Mouse (Mus musculus) hindbrain, postnatal 0 days (tissue): ENCODE results near the gene Ocel1. TPM values are rescaled to one million over a fixed set of nuclear protein-coding genes. Genes with fewer than 3 reads are reported as not detected.

Source experiments
- ATAC-seq: fragments of 200-750 bp; cut with Nextera tagmentation; 2 replicates; pipeline ENCODE4 v1.8.0; 2017; ENCODE audit warnings: mild to moderate bottlenecking, moderate TSS enrichment, moderate library complexity
- DNase-seq: peaks from one replicate; pipeline ENCODE4 v3.0.0-alpha.2; 2015; ENCODE audit warnings: low spot score
- H3K27ac ChIP-seq: fragments of 300-500 bp; sonication (generic); 2 replicates; pipeline ENCODE4 v1.5.1; 2014; ENCODE audit warnings: mild to moderate bottlenecking
- H3K27me3 ChIP-seq: fragments of 300-500 bp; sonication (generic); 2 replicates; pipeline ENCODE4 v1.6.1; 2014; ENCODE audit warnings: low read length, mixed read lengths; ENCODE audit not compliant: insufficient read depth
- H3K36me3 ChIP-seq: fragments of 300-500 bp; sonication (generic); 2 replicates; pipeline ENCODE4 v1.6.1; 2014; ENCODE audit warnings: low read length, mixed read lengths; ENCODE audit not compliant: insufficient read depth
- H3K4me1 ChIP-seq: fragments of 300-500 bp; sonication (generic); 2 replicates; pipeline ENCODE4 v1.6.1; 2014; ENCODE audit warnings: antibody characterized with exemption, low read length, mixed read lengths; ENCODE audit not compliant: insufficient read depth
- H3K4me2 ChIP-seq: fragments of 300-500 bp; sonication (generic); 2 replicates; pipeline ENCODE4 v1.6.1; 2014; ENCODE audit warnings: low read depth, mild to moderate bottlenecking, low read length, moderate library complexity, mixed read lengths
- H3K4me3 ChIP-seq: fragments of 300-500 bp; sonication (generic); 2 replicates; pipeline ENCODE4 v1.5.1; 2014; ENCODE audit warnings: low read length
- H3K9ac ChIP-seq: fragments of 300-500 bp; sonication (generic); replicated peaks from 2 replicates; pipeline ENCODE4 v1.6.1; 2014; ENCODE audit warnings: mild to moderate bottlenecking, low read length, moderate library complexity, mixed read lengths
- H3K9me3 ChIP-seq: fragments of 300-500 bp; sonication (generic); 2 replicates; pipeline ENCODE4 v1.6.1; 2016; ENCODE audit warnings: low read length, mixed read lengths
- CTCF ChIP-seq: IDR thresholded peaks from 2 replicates; pipeline ENCODE4 v1.5.1; 2016; ENCODE audit warnings: antibody characterized with exemption, control low read depth, low read depth
- WGBS: fragments of 180-500 bp; shearing (Covaris S2); extraction: QIAGEN DNeasy Blood & Tissue Kit; methylation state at CpG from one replicate; pipeline ENCODE4 v1.1.7; 2014; 5-methylcytosine and 5-hydroxymethylcytosine counted together
- polyA plus RNA-seq: library from polyadenylated mRNA; unstranded; fragments of >200 nt; fragmentation: Nextera tagmentation; extraction: Ambion mirVana; gene quantifications from 2 replicates; pipeline ENCODE4 v1.2.1, GENCODE M21; 2015
- total RNA-seq: library from RNA; depleted of rRNA; stranded (reverse); fragments of >200 nt; gene quantifications from 2 replicates; pipeline ENCODE4 v1.2.3, GENCODE M21; 2014

Ocel1 gene
- total and polyA plus RNA-seq, 2 experiments from 2014 or later: 5.0 to 12.3 TPM

GRCm38 (mm10) chr8:71395071-71395470, 24.0 kb downstream of the Ocel1 start:
- no peak for DNase-seq
- WGBS: 83% methylated on average over 10 of the region's 10 CpGs
- no peaks in the 10 kb centered on the region for H3K9me3 ChIP-seq
- H3K4me2 ChIP-seq: peak overlapping the region; percentile 29
- peaks cover 10% of the 10 kb centered on the region for H3K4me1 ChIP-seq
- H3K27ac ChIP-seq: no peak overlapping the region
- no peak overlapping the region for H3K4me3 ChIP-seq
- H3K27me3 ChIP-seq: no peaks in the 10 kb centered on the region
- no peak for ATAC-seq
- 0 out of 2 replicates have a peak, but pooled peaks cover 4% of the 10 kb centered on the region for H3K36me3 ChIP-seq
- no peak for TF ChIP-seq CTCF
- H3K9ac ChIP-seq: no peak overlapping the region

GRCm38 (mm10) chr8:71395629-71396028, 24.5 kb downstream of the Ocel1 start, which contains the start of gene Ushbp1:
Gene Ushbp1 (minus strand): TSS chr8:71395802.
- 87% methylated on average over 9 of the region's 9 CpGs for WGBS

GRCm38 (mm10) chr8:71396639-71397305, 25.7 kb downstream of the Ocel1 start, which contains the start of gene Babam1:
Gene Babam1 (plus strand): TSS chr8:71396861.
- under 1% methylated on average over 34 of the region's 34 CpGs for WGBS
- H3K27me3 ChIP-seq: no peaks in the 10 kb centered on the region
- peak within 1 kb of the TSS; percentile 67 for H3K4me3 ChIP-seq
- DNase-seq (peak; percentile 98), ATAC-seq (peak; percentile 98)
- peak within 1 kb of the TSS; percentile 48 for H3K27ac ChIP-seq
- peak; percentile 13; the same call in 1 of the 2 replicates for TF ChIP-seq CTCF
- peak within 1 kb of the TSS; percentile 92 for H3K4me2 ChIP-seq
- H3K9me3 ChIP-seq: no peaks in the 10 kb centered on the region
- peaks cover 10% of the 10 kb centered on the region for H3K4me1 ChIP-seq
- H3K9ac ChIP-seq: peak within 1 kb of the TSS; percentile 67
- H3K36me3 ChIP-seq: 0 out of 2 replicates have a peak, but pooled peaks cover 4% of the 10 kb centered on the region

More at GRCm38 (mm10) chr8:71395629-71396028, 24.5 kb downstream of the Ocel1 start, which contains the start of gene Ushbp1:
- Histone ChIP-seq H3K4me3 (peak within 1 kb of the TSS; percentile 67), H3K9me3 (no peaks in the 10 kb centered on the region), H3K36me3 (0 out of 2 replicates have a peak, but pooled peaks cover 4% of the 10 kb centered on the region), H3K4me2 (peak within 1 kb of the TSS; percentile 92), H3K9ac (peak within 1 kb of the TSS; percentile 67; the same call in 1 of the 2 replicates), H3K27ac (peak within 1 kb of the TSS; percentile 42), H3K27me3 (no peaks in the 10 kb centered on the region), H3K4me1 (peaks cover 10% of the 10 kb centered on the region)
- ATAC-seq: no peak
- TF ChIP-seq CTCF: no peak
- no peak for DNase-seq

- peak overlapping the region; percentile 67; the same call in 1 of the 2 replicates for H3K9ac ChIP-seq
- H3K36me3 ChIP-seq: 0 out of 2 replicates have a peak, but pooled peaks cover 4% of the 10 kb centered on the region
- no peak overlapping the region for H3K27ac ChIP-seq
- ATAC-seq: no peak
- H3K27me3 ChIP-seq: no peaks in the 10 kb centered on the region
- H3K4me3 ChIP-seq: peak overlapping the region; percentile 67
- 87% methylated on average over 12 of the region's 12 CpGs for WGBS
- H3K4me1 ChIP-seq: peaks cover 10% of the 10 kb centered on the region
- no peaks in the 10 kb centered on the region for H3K9me3 ChIP-seq
- peak overlapping the region; percentile 92 for H3K4me2 ChIP-seq
- no peak for DNase-seq
- no peak for TF ChIP-seq CTCF
Measured at GRCm38 (mm10) chr8:71397701-71398100, 26.6 kb downstream of the Ocel1 start.

GRCm38 (mm10) chr8:71400826-71401225, 29.7 kb downstream of the Ocel1 start:
- H3K27ac ChIP-seq: no peak overlapping the region
- H3K4me3 ChIP-seq: no peak overlapping the region
- no peaks in the 10 kb centered on the region for H3K9me3 ChIP-seq
- H3K27me3 ChIP-seq: no peaks in the 10 kb centered on the region
- H3K4me1 ChIP-seq: peaks cover 10% of the 10 kb centered on the region
- WGBS: 90% methylated on average over 2 of the region's 2 CpGs
- no peak overlapping the region for H3K9ac ChIP-seq
- no peak for DNase-seq
- H3K36me3 ChIP-seq: 0 out of 2 replicates have a peak, but pooled peaks cover 4% of the 10 kb centered on the region
- no peak overlapping the region for H3K4me2 ChIP-seq
- TF ChIP-seq CTCF: no peak
- no peak for ATAC-seq

- no peak overlapping the region for H3K4me2 ChIP-seq
- H3K4me3 ChIP-seq: no peak overlapping the region
- no peaks in the 10 kb centered on the region for H3K27me3 ChIP-seq
- 0 out of 2 replicates have a peak, but pooled peaks cover 4% of the 10 kb centered on the region for H3K36me3 ChIP-seq
- DNase-seq (no peak), ATAC-seq (no peak)
- H3K9ac ChIP-seq: no peak overlapping the region
- H3K9me3 ChIP-seq: no peaks in the 10 kb centered on the region
- no peak overlapping the region for H3K27ac ChIP-seq
- TF ChIP-seq CTCF: no peak
- peaks cover 13% of the 10 kb centered on the region for H3K4me1 ChIP-seq
Measured at GRCm38 (mm10) chr8:71401454-71401853, 30.4 kb downstream of the Ocel1 start.
